19 mouse cellular contexts compared by ENCODE assay signal in genomic region chr13:54967501-54967900, GRCm38 (mm10). TPM values are rescaled to one million over a fixed set of nuclear protein-coding genes. Genes with fewer than 3 reads are reported as not detected.
DNase-seq lines count a peak whose midpoint lies in the region; ATAC-seq and TF ChIP-seq lines count a peak whose summit lies in the region.
"Had no signal": no experiment of that assay in that cellular context is flagged by ENCODE, and none has a peak within 500 bp of the region (broad histone marks: within the 10 kb centered on the region; RNA-seq: fewer than 3 reads in every experiment).

No protein-coding gene starts in this region.

- no peak for DNase-seq in forebrain, embryonic 10.5 days (ENCODE audit: extremely low spot score, low spot score)
- no peak for DNase-seq in testis, postnatal 10 days (ENCODE audit: low spot score)
- no peak for DNase-seq in thymus, postnatal 36 days
- DNase-seq in spleen, postnatal 4 days (ENCODE audit: low spot score in 2 of 2) = no peak
- DNase-seq: adrenal gland, postnatal 14 days; cerebellum, adult 11-12 months; cerebellum, postnatal 25 days; kidney, adult 18-20 months; kidney, postnatal 10 days; liver, embryonic 13.5 days; right cerebral cortex, postnatal 4 days had no signal

- peaks cover 88% of the 10 kb centered on the region for H3K27me3 ChIP-seq in forebrain, embryonic 10.5 days (ENCODE audit: poor library complexity, severe bottlenecking)
- peaks cover 5% of the 10 kb centered on the region; the same call in 1 of the 2 replicates for H3K27me3 ChIP-seq in forebrain, embryonic 15.5 days
- H3K27me3 ChIP-seq in hindbrain, embryonic 15.5 days = peaks cover 8% of the 10 kb centered on the region
- peaks cover 2% of the 10 kb centered on the region; the same call in 1 of the 2 replicates for H3K27me3 ChIP-seq in midbrain, embryonic 15.5 days (replicated peaks)
- H3K27me3 ChIP-seq in intestine, postnatal 0 days (replicated peaks; ENCODE audit: control insufficient read depth, insufficient read depth, low read length) = no peaks in the 10 kb centered on the region
- H3K27me3 ChIP-seq: liver, embryonic 13.5 days had no signal

- H3K9me3 ChIP-seq in forebrain, embryonic 10.5 days = no peaks in the 10 kb centered on the region
- H3K9me3 ChIP-seq in forebrain, embryonic 15.5 days = no peaks in the 10 kb centered on the region
- H3K9me3 ChIP-seq in hindbrain, embryonic 15.5 days = no peaks in the 10 kb centered on the region
- H3K9me3 ChIP-seq in midbrain, embryonic 15.5 days = no peaks in the 10 kb centered on the region
- no peaks in the 10 kb centered on the region for H3K9me3 ChIP-seq in intestine, postnatal 0 days (ENCODE audit: control insufficient read depth)
- H3K9me3 ChIP-seq: embryonic facial prominence, embryonic 10.5 days; heart, embryonic 12.5 days; limb, embryonic 12.5 days; liver, embryonic 13.5 days had no signal

- WGBS in forebrain, embryonic 10.5 days = 74% methylated on average over 11 of the region's 11 CpGs
- 49% methylated on average over 11 of the region's 11 CpGs for WGBS in forebrain, embryonic 15.5 days
- WGBS in hindbrain, embryonic 15.5 days = 21% methylated on average over 11 of the region's 11 CpGs
- 29% methylated on average over 11 of the region's 11 CpGs for WGBS in midbrain, embryonic 15.5 days
- WGBS in intestine, postnatal 0 days = 74% methylated on average over 11 of the region's 11 CpGs

- H3K4me3 ChIP-seq in forebrain, embryonic 10.5 days = no peak overlapping the region
- no peak overlapping the region for H3K4me3 ChIP-seq in forebrain, embryonic 15.5 days
- H3K4me3 ChIP-seq in hindbrain, embryonic 15.5 days = no peak overlapping the region
- H3K4me3 ChIP-seq in midbrain, embryonic 15.5 days = no peak overlapping the region
- H3K4me3 ChIP-seq in intestine, postnatal 0 days (ENCODE audit: low read depth, low read length) = no peak overlapping the region
- H3K4me3 ChIP-seq: embryonic facial prominence, embryonic 10.5 days; heart, embryonic 12.5 days; limb, embryonic 12.5 days; liver, embryonic 13.5 days; myocyte had no signal

- H3K4me2 ChIP-seq in forebrain, embryonic 15.5 days (replicated peaks) = no peak overlapping the region
- H3K4me2 ChIP-seq in hindbrain, embryonic 15.5 days = no peak overlapping the region
- H3K4me2 ChIP-seq in midbrain, embryonic 15.5 days = no peak overlapping the region
- H3K4me2 ChIP-seq in intestine, postnatal 0 days (replicated peaks; ENCODE audit: low read depth) = no peak overlapping the region
- H3K4me2 ChIP-seq: heart, embryonic 12.5 days; limb, embryonic 12.5 days; liver, embryonic 13.5 days had no signal

- no peak for ATAC-seq in forebrain, embryonic 15.5 days (replicated peaks)
- no peak; the same call in 1 of the 2 replicates for ATAC-seq in hindbrain, embryonic 15.5 days (ENCODE audit: low FRiP score, low read depth)
- no peak for ATAC-seq in midbrain, embryonic 15.5 days (replicated peaks)
- ATAC-seq in intestine, postnatal 0 days = no peak

- H3K36me3 ChIP-seq in forebrain, embryonic 10.5 days (replicated peaks) = no peaks in the 10 kb centered on the region
- no peaks in the 10 kb centered on the region for H3K36me3 ChIP-seq in forebrain, embryonic 15.5 days
- H3K36me3 ChIP-seq in hindbrain, embryonic 15.5 days = no peaks in the 10 kb centered on the region
- H3K36me3 ChIP-seq in midbrain, embryonic 15.5 days (replicated peaks) = no peaks in the 10 kb centered on the region
- no peaks in the 10 kb centered on the region for H3K36me3 ChIP-seq in intestine, postnatal 0 days (ENCODE audit: control insufficient read depth, insufficient read depth)
- H3K36me3 ChIP-seq: embryonic facial prominence, embryonic 10.5 days; heart, embryonic 12.5 days; limb, embryonic 12.5 days; liver, embryonic 13.5 days had no signal

- no peak for TF ChIP-seq CTCF in intestine, postnatal 0 days (IDR thresholded peaks at IDR 0.05; ENCODE audit: low read depth)

- H3K4me1 ChIP-seq in forebrain, embryonic 10.5 days = peaks cover 55% of the 10 kb centered on the region
- H3K4me1 ChIP-seq in forebrain, embryonic 15.5 days = peaks cover 44% of the 10 kb centered on the region
- H3K4me1 ChIP-seq in hindbrain, embryonic 15.5 days (replicated peaks) = peaks cover 53% of the 10 kb centered on the region
- peaks cover 55% of the 10 kb centered on the region for H3K4me1 ChIP-seq in midbrain, embryonic 15.5 days
- no peaks in the 10 kb centered on the region for H3K4me1 ChIP-seq in intestine, postnatal 0 days (replicated peaks; ENCODE audit: control insufficient read depth, insufficient read depth, low read length)
- H3K4me1 ChIP-seq: liver, embryonic 13.5 days had no signal

- H3K9ac ChIP-seq in forebrain, embryonic 15.5 days (replicated peaks) = peak overlapping the region; percentile 3; the same call in 1 of the 2 replicates
- no peak overlapping the region for H3K9ac ChIP-seq in hindbrain, embryonic 15.5 days
- H3K9ac ChIP-seq in midbrain, embryonic 15.5 days = no peak overlapping the region
- no peak overlapping the region for H3K9ac ChIP-seq in intestine, postnatal 0 days (ENCODE audit: low read depth, low read length)
- H3K9ac ChIP-seq: heart, embryonic 12.5 days; limb, embryonic 12.5 days; liver, embryonic 13.5 days had no signal

- H3K27ac ChIP-seq in forebrain, embryonic 10.5 days = peak overlapping the region; percentile 51; the same call in 1 of the 2 replicates
- H3K27ac ChIP-seq in forebrain, embryonic 15.5 days (replicated peaks) = peak overlapping the region; percentile 42; the same call in 1 of the 2 replicates
- H3K27ac ChIP-seq in hindbrain, embryonic 15.5 days (replicated peaks) = 0 out of 2 replicates have a peak overlapping the region, but pooled peaks have one; percentile 17
- peak overlapping the region; percentile 30; the same call in 1 of the 2 replicates for H3K27ac ChIP-seq in midbrain, embryonic 15.5 days
- no peak overlapping the region for H3K27ac ChIP-seq in intestine, postnatal 0 days (ENCODE audit: low read depth, low read length)
- H3K27ac ChIP-seq: embryonic facial prominence, embryonic 10.5 days; limb, embryonic 12.5 days; liver, embryonic 13.5 days had no signal

RNA-seq across cellular contexts. Expression of gene Unc5a, which starts 18.3 kb away (rescaled TPM):
- 2.4 TPM in 2 replicates for polyA plus RNA-seq in forebrain, embryonic 10.5 days (2016; fragmentation: Nextera tagmentation; extraction: Ambion mirVana)
- polyA plus RNA-seq in forebrain, embryonic 15.5 days (2015; fragmentation: Nextera tagmentation; extraction: Ambion mirVana) = 16.6 and 16.9 TPM in 2 replicates
- 13.2 and 16.0 TPM in 2 replicates for polyA plus RNA-seq in hindbrain, embryonic 15.5 days (2015; fragmentation: Nextera tagmentation; extraction: Ambion mirVana)
- polyA plus RNA-seq in midbrain, embryonic 15.5 days (2015; fragmentation: Nextera tagmentation; extraction: Ambion mirVana) = 15.7 and 16.1 TPM in 2 replicates
- 0.90 and 1.1 TPM in 2 replicates for polyA plus RNA-seq in intestine, postnatal 0 days (2015; fragmentation: Nextera tagmentation; extraction: Ambion mirVana)

RNA-seq across cellular contexts. Expression of gene Hk3, which starts 53.7 kb away (rescaled TPM):
- 0.58 TPM in 2 replicates for polyA plus RNA-seq in forebrain, embryonic 10.5 days (2016; fragmentation: Nextera tagmentation; extraction: Ambion mirVana)
- 0.73 and 1.2 TPM in 2 replicates for polyA plus RNA-seq in forebrain, embryonic 15.5 days (2015; fragmentation: Nextera tagmentation; extraction: Ambion mirVana)
- 0.99 and 1.2 TPM in 2 replicates for polyA plus RNA-seq in hindbrain, embryonic 15.5 days (2015; fragmentation: Nextera tagmentation; extraction: Ambion mirVana)
- polyA plus RNA-seq in midbrain, embryonic 15.5 days (2015; fragmentation: Nextera tagmentation; extraction: Ambion mirVana) = 1.3 and 1.4 TPM in 2 replicates
- polyA plus RNA-seq in intestine, postnatal 0 days (2015; fragmentation: Nextera tagmentation; extraction: Ambion mirVana) = 0.77 and 0.81 TPM in 2 replicates
- polyA plus RNA-seq: myocyte had no signal
